Mouse (Mus musculus) heart, embryonic 14.5 days (tissue): ENCODE results near the gene Wdr41. TPM values are rescaled to one million over a fixed set of nuclear protein-coding genes. Genes with fewer than 3 reads are reported as not detected.

Source experiments
- ATAC-seq: fragments of 200-750 bp; cut with Nextera tagmentation; 2 replicates; pipeline ENCODE4 v1.8.0; 2017; ENCODE audit warnings: low read depth, moderate TSS enrichment; ENCODE audit not compliant: insufficient number of reproducible peaks, insufficient read depth, low FRiP score
- H3K27ac ChIP-seq, 2 experiments: fragments of 200-500 bp in 1 of 2; fragments of 300-500 bp in 1 of 2; sonication (generic) in 1 of 2; replicated peaks in 1 of 2; 2 replicates each; pipeline ENCODE4 v1.5.1; 2012 to 2014; ENCODE audit warnings: low read depth in 2 of 2, low read length in 2 of 2, control low read depth in 1 of 2, mild to moderate bottlenecking in 1 of 2, mixed read lengths in 1 of 2; ENCODE audit not compliant: control insufficient read depth in 1 of 2, insufficient read depth in 1 of 2
- H3K27me3 ChIP-seq: fragments of 300-500 bp; sonication (generic); 2 replicates; pipeline ENCODE4 v1.6.1; 2014; ENCODE audit warnings: mild to moderate bottlenecking, low read length, control low read depth; ENCODE audit not compliant: control insufficient read depth, insufficient read depth
- H3K36me3 ChIP-seq: fragments of 300-500 bp; sonication (generic); 2 replicates; pipeline ENCODE4 v1.6.1; 2014; ENCODE audit warnings: mild to moderate bottlenecking, control low read depth, low read length, mixed read lengths; ENCODE audit not compliant: control insufficient read depth, insufficient read depth
- H3K4me1 ChIP-seq, 2 experiments: fragments of 200-500 bp in 1 of 2; fragments of 300-500 bp in 1 of 2; sonication (generic) in 1 of 2; 2 replicates each; pipeline ENCODE4 v1.6.1; 2012 to 2014; ENCODE audit warnings: low read length in 2 of 2, control low read depth in 1 of 2, mixed read lengths in 1 of 2; ENCODE audit not compliant: control insufficient read depth in 2 of 2, insufficient read depth in 2 of 2
- H3K4me2 ChIP-seq: fragments of 300-500 bp; sonication (generic); 2 replicates; pipeline ENCODE4 v1.6.1; 2014; ENCODE audit warnings: mild to moderate bottlenecking, low read length
- H3K4me3 ChIP-seq, 2 experiments: fragments of 200-500 bp in 1 of 2; fragments of 300-500 bp in 1 of 2; sonication (generic) in 1 of 2; 2 replicates each; pipeline ENCODE4 v1.5.1; 2012 to 2014; ENCODE audit warnings: low read length in 2 of 2, mild to moderate bottlenecking in 2 of 2, control low read depth in 1 of 2, low read depth in 1 of 2, moderate library complexity in 1 of 2; ENCODE audit not compliant: control insufficient read depth in 1 of 2, insufficient read depth in 1 of 2
- H3K9ac ChIP-seq: fragments of 300-500 bp; sonication (generic); 2 replicates; pipeline ENCODE4 v1.6.1; 2014; ENCODE audit warnings: mild to moderate bottlenecking, low read length
- H3K9me3 ChIP-seq: fragments of 300-500 bp; sonication (generic); 2 replicates; pipeline ENCODE4 v1.6.1; 2016; ENCODE audit warnings: low read length, control low read depth; ENCODE audit not compliant: control insufficient read depth
- WGBS: fragments of 180-500 bp; shearing (Covaris S2); extraction: QIAGEN DNeasy Blood & Tissue Kit; methylation state at CpG from one replicate; pipeline ENCODE4 v1.1.7; 2014; 5-methylcytosine and 5-hydroxymethylcytosine counted together
- polyA plus RNA-seq: library from polyadenylated mRNA; unstranded; fragments of >200 nt; fragmentation: Nextera tagmentation; extraction: Ambion mirVana; gene quantifications from 2 replicates; pipeline ENCODE4 v1.2.1, GENCODE M21; 2014

Wdr41 gene
- polyA plus RNA-seq = 21.3 and 21.9 TPM in 2 replicates

- H3K27me3 ChIP-seq = no peaks in the 10 kb centered on the region
- no peaks in the 10 kb centered on the region for H3K9me3 ChIP-seq
- H3K4me1 ChIP-seq = peaks cover 2 to 13% of the 10 kb centered on the region in 2 experiments
- peak within 1 kb of the TSS; percentile 88 to 93 for H3K27ac ChIP-seq
- peaks cover 9% of the 10 kb centered on the region; the same call in 1 of the 2 replicates for H3K36me3 ChIP-seq
- H3K4me3 ChIP-seq = peak within 1 kb of the TSS; percentile 75 to 77
- H3K9ac ChIP-seq = peak within 1 kb of the TSS; percentile 89
- peak; percentile 93 for ATAC-seq
- H3K4me2 ChIP-seq = peak within 1 kb of the TSS; percentile 68
- 2% methylated on average over 58 of the region's 68 CpGs for WGBS
These were observed at the start of gene Wdr41 for GRCm38 (mm10) chr13:94976219-94977186. Gene Wdr41, plus strand, starts transcription at chr13:94976344.

- Histone ChIP-seq H3K4me2 (no peak overlapping the region), H3K27ac (no peak overlapping the region), H3K4me3 (no peak overlapping the region), H3K36me3 (no peaks in the 10 kb centered on the region), H3K4me1 (peaks cover 0 to 2% of the 10 kb centered on the region in 2 experiments; a peak in 2 of 4 replicates), H3K9ac (no peak overlapping the region), H3K9me3 (no peaks in the 10 kb centered on the region), H3K27me3 (peaks cover 17% of the 10 kb centered on the region)
- ATAC-seq = no peak
- WGBS = 76% methylated on average over 3 of the region's 3 CpGs
These were observed 48.1 kb upstream of the Wdr41 start for GRCm38 (mm10) chr13:94928086-94928485.

- Histone ChIP-seq H3K27me3 (peaks cover 3% of the 10 kb centered on the region; the same call in 1 of the 2 replicates), H3K4me2 (no peak overlapping the region), H3K36me3 (no peaks in the 10 kb centered on the region), H3K27ac (no peak overlapping the region), H3K4me3 (no peak overlapping the region), H3K4me1 (no peaks in the 10 kb centered on the region), H3K9me3 (no peaks in the 10 kb centered on the region), H3K9ac (no peak overlapping the region)
- no peak for ATAC-seq
- 54% methylated on average over 5 of the region's 5 CpGs for WGBS
These were observed 37.7 kb upstream of the Wdr41 start for GRCm38 (mm10) chr13:94938418-94938817.

DNA sequence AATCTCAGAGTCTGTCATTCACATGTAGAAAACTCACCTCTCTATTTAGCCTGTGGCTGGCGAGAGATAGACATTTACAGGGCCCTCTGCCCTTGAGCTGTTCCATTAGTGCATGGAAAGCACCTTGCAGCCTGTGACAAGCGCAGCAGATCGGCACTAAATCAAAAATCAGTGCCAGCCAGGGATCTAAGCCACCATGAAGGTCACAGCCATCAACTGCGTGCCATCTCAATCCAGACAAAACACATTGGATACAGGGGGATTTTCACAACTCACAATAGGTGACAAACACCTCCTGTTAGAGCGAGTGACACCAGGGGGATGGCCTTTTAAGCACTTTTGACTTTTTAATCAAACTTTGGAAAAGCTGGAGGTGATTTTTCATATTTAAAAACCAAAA lies 36.0 kb upstream of the Wdr41 start:
- WGBS = 60% methylated on average over 5 of the region's 5 CpGs
- Histone ChIP-seq H3K4me2 (no peak overlapping the region), H3K27ac (no peak overlapping the region), H3K36me3 (no peaks in the 10 kb centered on the region), H3K27me3 (0 out of 2 replicates have a peak, but pooled peaks cover 3% of the 10 kb centered on the region), H3K9me3 (no peaks in the 10 kb centered on the region), H3K4me1 (no peaks in the 10 kb centered on the region), H3K9ac (no peak overlapping the region), H3K4me3 (no peak overlapping the region)
- no peak for ATAC-seq

- no peak overlapping the region for H3K9ac ChIP-seq
- ATAC-seq = no peak
- no peaks in the 10 kb centered on the region for H3K9me3 ChIP-seq
- no peaks in the 10 kb centered on the region for H3K4me1 ChIP-seq
- H3K36me3 ChIP-seq = no peaks in the 10 kb centered on the region
- 0 out of 2 replicates have a peak, but pooled peaks cover 3% of the 10 kb centered on the region for H3K27me3 ChIP-seq
- WGBS = 18% methylated on average over 4 of the region's 4 CpGs
- no peak overlapping the region for H3K4me3 ChIP-seq
- no peak overlapping the region for H3K4me2 ChIP-seq
- no peak overlapping the region for H3K27ac ChIP-seq
These were observed 34.9 kb upstream of the Wdr41 start for GRCm38 (mm10) chr13:94941230-94941629.

- WGBS = 50% methylated on average over 6 of the region's 6 CpGs
- no peak overlapping the region for H3K4me2 ChIP-seq
- H3K9me3 ChIP-seq = no peaks in the 10 kb centered on the region
- H3K27me3 ChIP-seq = no peaks in the 10 kb centered on the region
- no peaks in the 10 kb centered on the region for H3K4me1 ChIP-seq
- no peak for ATAC-seq
- no peak overlapping the region for H3K9ac ChIP-seq
- H3K36me3 ChIP-seq = no peaks in the 10 kb centered on the region
- no peak overlapping the region for H3K4me3 ChIP-seq
- no peak overlapping the region for H3K27ac ChIP-seq
These were observed 20.2 kb upstream of the Wdr41 start for GRCm38 (mm10) chr13:94955941-94956340.

- no peaks in the 10 kb centered on the region for H3K4me1 ChIP-seq
- H3K9ac ChIP-seq = no peak overlapping the region
- no peak overlapping the region for H3K4me3 ChIP-seq
- no peak for ATAC-seq
- H3K4me2 ChIP-seq = no peak overlapping the region
- H3K9me3 ChIP-seq = no peaks in the 10 kb centered on the region
- no peak overlapping the region for H3K27ac ChIP-seq
- H3K36me3 ChIP-seq = no peaks in the 10 kb centered on the region
- H3K27me3 ChIP-seq = no peaks in the 10 kb centered on the region
- WGBS = 63% methylated on average over 1 of the region's 1 CpGs
These were observed 18.2 kb upstream of the Wdr41 start for GRCm38 (mm10) chr13:94957965-94958364.
